Mouse (Mus musculus): ENCODE results near the gene Gh.

The Gh gene

DNA sequence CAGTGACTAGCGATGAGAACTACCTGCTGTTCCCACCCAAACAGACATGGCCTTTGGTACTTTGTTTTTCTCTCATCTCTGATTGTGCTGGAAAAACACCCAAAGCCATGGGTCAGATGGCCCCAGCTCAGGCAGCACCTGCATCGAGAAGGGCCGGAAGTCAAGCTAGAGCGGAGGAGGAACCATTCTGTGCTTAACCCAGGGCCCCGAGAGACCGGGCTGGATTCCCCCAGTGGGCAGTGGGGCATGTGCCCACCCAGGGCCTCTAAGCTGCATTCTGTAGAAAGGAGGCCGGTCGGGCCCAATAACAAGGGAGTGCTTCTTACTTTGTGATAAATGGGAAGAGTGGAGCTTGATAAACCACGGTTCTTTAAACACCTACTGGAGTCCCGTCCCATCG, 6.5 kb upstream of the Gh start:
- DNase-seq (ENCODE audit: low spot score) = no peak

GRCm38 (mm10) chr11:106307432-106307831, 5.8 kb upstream of the Gh start:
- no peak for DNase-seq (ENCODE audit: low spot score)

- DNase-seq (ENCODE audit: low spot score) = no peak
Measured at GRCm38 (mm10) chr11:106306758-106307157, 5.1 kb upstream of the Gh start.

DNA sequence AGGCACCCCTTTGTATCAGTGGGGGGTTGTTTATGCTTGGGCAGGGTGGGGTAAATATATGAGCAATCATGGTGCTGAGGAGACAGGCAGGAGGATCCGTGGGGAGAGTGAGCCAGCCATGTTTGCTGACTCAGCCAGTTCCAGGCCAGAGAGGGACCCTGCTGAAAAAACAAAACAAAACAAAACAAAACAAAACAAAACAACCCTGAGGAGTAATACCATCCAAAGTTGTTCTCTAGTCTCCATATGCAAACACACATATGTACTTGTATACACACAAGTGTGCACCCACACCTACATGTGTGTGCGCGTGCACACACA, 4.4 kb upstream of the Gh start:
- DNase-seq (ENCODE audit: low spot score) = no peak

DNA sequence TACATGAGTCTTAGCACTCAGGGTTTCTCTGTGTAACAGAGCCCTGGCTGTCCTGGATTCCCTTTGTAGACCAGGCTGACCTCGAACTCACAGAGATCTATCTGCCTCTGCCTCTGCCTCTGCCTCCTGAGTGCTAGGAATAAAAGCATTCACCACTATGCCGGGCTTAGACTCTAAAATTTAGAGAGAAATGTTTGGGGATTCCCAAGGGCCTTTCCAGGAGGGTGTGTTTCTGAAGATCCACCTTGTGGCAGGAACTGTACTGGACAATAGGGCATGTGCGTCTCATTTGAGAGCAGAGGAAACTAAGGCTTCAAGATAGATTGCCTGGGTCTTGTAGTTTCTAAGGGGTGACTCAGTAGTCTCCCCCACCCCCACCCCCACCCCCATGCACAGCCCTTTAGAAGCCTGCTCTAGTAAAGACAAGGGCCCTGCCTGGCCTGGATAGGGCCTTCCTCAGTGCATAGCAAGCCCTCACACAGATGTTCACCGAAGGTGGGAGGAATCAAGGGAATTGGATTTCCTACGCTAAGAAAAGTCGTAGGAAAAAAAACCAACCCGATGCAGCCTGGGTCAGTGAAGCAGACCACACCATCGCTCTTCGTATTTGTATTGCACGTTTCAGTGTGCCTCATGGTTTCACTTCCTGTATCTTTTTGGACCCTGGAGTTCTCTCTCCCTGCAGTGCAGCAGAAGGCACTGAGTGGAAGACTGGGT, 3.8 kb upstream of the Gh start:
- no peak for DNase-seq (ENCODE audit: low spot score)

- no peak for DNase-seq (ENCODE audit: low spot score)
Measured at GRCm38 (mm10) chr11:106302634-106303033, 969 bp upstream of the Gh start.

DNA sequence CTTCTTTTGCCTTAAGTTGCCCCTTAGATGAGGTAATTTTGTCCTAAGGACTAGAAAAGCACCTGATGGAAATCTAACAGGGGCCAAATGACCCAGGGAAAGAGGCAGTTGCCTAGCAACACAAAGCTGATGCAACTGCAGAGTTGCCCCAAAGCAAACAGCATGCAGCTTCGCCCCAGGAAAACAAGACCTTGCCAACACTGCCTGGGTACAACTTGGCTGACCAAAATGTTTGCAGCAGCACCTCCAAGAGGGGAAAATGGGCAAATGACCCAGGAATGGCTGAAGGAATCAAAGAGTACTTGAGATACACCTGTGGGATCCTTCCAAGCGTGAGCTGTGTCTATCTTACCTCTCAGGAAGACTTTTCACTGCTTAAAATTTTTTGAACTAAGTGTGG, 9.8 kb downstream of the Gh start:
- no peak for DNase-seq (ENCODE audit: low spot score)

- no peak for DNase-seq (ENCODE audit: low spot score)
Measured at GRCm38 (mm10) chr11:106290376-106290775, 11.3 kb downstream of the Gh start.

DNA sequence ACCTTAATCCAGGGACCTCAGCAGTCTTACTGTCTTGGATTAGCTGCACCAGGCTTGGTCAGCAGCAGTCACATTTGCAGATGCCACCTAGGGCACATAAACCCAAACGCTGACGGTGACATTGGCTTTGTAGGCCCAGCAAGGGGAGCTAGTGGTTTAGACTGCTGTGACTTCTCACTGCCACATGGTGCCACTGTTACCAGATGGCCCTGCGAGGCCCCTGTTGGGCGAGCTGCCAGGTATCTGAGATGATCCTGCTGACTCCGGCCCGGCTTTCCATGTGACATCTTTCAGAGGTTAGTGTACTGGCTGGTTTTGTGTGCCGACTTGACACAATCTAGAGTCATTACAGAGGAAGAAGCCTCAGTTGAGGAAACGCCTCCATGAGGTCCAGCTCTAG, 12.3 kb downstream of the Gh start:
- no peak for DNase-seq (ENCODE audit: low spot score)

DNA sequence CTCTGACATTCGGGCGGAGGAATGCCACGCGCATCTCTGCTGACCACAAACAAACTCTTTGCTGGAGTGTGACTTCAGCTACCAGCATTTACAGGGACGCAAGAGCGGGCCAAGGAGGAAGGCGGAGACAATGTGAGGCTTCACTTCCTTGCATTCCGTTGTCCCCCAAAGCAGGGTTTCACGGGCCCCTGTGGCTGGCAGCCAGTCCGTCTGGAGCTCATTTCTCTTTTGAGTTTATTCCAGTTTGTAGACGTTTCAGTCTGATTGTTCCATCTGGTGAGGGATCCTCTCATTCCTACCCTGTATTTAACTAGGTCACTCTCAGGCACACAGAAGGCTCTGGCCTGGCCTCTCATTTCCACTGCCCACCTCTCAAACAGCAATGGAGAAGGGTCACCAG, 14.7 kb downstream of the Gh start:
- DNase-seq (ENCODE audit: low spot score) = no peak

GRCm38 (mm10) chr11:106286206-106286605, 15.5 kb downstream of the Gh start:
- no peak for DNase-seq (ENCODE audit: low spot score)

DNA sequence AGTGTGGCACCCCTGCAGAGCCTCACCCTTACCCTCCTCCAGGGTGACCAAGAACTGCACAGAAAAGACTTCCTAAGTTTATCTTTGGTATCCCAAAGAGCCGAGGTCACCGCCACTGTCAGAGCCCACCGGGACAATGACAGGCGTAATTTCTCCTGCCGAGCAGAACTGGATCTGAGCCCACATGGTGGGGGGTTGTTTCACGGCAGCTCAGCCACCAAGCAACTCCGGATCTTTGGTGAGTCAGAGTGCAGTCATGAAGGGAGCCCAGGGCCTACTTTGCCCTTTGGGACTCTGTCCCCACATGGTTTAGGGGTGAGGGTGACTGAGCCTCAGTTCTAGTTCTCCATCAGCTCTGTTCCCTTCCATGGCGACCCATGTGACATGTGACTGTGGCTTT, 17.5 kb downstream of the Gh start:
- no peak for DNase-seq (ENCODE audit: low spot score)

- DNase-seq (ENCODE audit: low spot score) = no peak
Measured at GRCm38 (mm10) chr11:106283371-106283770, 18.3 kb downstream of the Gh start.

GRCm38 (mm10) chr11:106282452-106282851, 19.2 kb downstream of the Gh start:
- no peak for DNase-seq (ENCODE audit: low spot score)

- DNase-seq (ENCODE audit: low spot score) = peak; percentile 87
Measured at GRCm38 (mm10) chr11:106276454-106276853, 25.2 kb downstream of the Gh start, which contains the start of gene Tcam1. Tcam1 (plus strand) TSS chr11:106276672.

GRCm38 (mm10) chr11:106274971-106275411, 26.7 kb downstream of the Gh start:
- DNase-seq (ENCODE audit: low spot score) = no peak

DNA sequence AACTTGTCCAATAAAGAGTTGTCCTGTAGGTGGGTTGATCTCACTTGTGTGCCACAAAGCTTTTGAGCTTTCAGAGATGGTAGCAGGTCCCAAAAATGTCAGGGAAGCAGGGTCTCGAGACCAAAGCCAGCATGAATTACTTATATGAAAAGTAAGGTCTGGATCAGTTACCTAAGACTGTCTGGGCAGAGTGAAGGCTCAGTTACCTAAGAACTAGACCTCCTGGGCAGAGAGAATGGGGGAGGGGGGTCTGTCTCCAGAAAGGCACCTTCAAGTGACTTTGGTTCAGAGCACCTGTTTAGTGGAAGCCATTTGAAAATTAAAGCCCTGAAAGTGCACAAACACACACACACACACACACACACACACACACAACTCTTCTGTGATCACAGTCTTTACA, 27.3 kb downstream of the Gh start:
- DNase-seq (ENCODE audit: low spot score) = no peak

DNA sequence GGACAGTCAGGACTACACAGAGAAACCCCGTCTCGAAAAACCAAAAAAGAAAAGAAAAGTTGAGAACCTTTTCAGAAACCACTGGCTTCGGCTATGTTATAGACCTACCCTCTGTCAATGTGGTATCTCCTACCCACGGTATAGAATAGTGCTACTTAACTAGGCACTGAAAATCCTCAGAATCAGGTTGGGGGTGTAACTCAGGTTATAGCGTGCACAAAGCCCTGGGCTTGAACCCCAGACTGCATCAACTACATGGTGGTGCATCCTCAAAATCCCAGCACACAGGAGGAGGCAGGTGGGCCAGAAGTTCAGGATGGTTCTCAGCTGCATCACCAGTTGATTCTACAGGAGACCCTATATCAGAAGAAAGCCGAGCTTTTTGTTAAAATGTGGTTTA, 27.9 kb downstream of the Gh start:
- DNase-seq (ENCODE audit: low spot score) = no peak

DNA sequence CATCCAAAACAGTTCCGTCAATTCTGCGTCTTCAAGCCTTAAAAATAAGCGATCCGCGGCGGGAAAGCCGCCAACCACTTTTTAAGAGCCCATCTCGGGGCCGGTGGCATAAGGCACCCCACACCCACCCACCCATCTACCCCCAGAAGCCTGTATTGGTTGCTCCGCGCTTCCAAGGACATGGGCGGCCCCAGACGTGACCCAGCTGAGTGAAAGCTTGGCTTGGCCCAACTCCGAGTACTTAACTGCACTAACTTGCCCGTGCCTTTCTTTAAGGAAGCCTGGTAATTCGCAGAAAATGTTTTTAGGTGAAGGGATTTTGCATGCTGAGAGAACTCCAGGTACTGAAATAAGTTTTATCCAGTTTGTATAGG, 28.4 kb downstream of the Gh start:
- no peak for DNase-seq (ENCODE audit: low spot score)

DNA sequence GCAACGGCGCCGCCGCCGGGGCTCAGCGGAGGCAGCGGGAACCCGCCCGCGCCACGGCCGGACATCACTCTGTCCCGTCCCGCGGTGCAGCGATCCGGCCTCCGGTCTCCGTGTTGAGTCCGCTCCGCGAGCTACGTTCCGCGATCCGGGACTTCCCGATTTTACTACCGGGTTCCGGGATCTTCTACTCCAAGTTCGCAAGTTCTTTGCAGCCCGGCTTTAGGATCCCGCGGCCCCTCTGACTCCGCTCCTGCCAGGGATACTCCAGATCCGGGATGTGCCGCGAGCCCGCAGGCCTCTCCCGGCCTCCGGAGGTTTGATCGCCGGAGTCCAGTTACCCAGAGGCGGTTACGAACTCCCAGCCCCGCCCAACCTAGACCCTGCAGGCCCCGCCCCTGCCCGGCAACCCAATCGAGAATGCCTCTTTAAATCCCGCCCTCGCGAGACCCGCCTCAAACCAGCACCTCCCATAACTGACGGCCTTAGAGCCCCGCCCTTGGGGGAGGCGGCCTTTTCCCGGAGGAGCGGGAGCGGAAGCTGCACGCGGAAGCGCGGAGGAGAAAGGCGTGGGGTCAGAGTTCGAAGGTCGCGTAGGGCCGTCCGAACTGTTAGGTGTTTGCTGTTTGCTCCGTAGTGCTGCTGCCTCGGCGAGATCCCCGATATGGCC, 28.9 kb downstream of the Gh start, which contains the start of gene Smarcd2:
Smarcd2 (minus strand) TSS at position 329 of the 667 bp plus-strand sequence.
- peak; percentile 99 for DNase-seq (ENCODE audit: low spot score)

DNA sequence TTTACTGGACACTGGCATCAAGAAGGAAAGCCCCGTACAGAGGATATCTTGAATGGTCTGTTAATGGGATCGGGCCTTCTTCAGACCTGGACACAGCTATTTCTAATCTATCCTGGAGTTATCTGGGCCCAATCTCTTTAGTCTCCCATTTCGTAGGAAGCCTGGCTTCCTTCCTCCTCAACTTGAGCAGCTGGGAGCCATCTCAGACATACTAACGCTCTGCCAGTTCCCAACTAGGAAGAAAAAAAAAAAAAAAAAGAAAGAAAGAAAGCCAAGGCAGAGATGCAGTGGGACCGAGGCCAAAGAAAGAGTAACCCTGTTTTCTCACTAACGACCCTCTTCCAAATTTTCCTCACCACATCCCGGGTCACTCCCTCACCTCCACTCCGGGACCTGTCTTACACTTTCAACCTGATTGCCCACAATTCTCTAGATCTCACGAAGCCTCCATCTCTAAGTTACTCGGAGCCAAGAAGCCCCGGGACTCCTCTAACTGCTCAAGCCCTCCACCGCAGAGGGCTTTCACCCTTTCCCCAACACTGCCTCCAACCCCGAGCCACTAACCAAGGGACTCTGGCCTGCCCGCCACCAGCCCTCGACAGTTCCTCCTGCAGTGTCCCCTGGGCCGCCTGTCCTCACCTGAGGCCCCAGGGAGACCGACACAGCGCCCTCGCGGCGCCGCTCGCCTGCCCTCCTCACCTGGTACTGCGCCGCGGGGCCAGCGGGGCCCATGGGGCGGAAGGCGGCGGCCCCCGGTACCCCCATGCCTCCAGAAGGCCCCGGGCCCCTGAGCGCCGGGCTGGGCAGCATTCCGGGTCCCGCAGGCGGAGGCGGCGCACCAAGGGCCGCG, 29.6 kb downstream of the Gh start:
- no peak for DNase-seq (ENCODE audit: low spot score)

- DNase-seq (ENCODE audit: low spot score) = no peak
Measured at GRCm38 (mm10) chr11:106271131-106271793, 30.4 kb downstream of the Gh start.

- DNase-seq (ENCODE audit: low spot score) = no peak
Measured at GRCm38 (mm10) chr11:106269060-106269431, 32.6 kb downstream of the Gh start.
